Mouse (Mus musculus) brown adipose tissue, adult 24 weeks (tissue): ENCODE measurements at regions not wholly inside any gene's neighbourhood (a gene's known extent, or its start where the extent isn't known, plus 50 kb on each side); places are given as distances from the start of the nearest gene placed in this dataset.

ENCODE experiments used
- H3K27ac ChIP-seq: fragments of 200-500 bp; replicated peaks from 2 replicates; pipeline ENCODE4 v1.5.1; 2012; ENCODE audit warnings: low read depth, mild to moderate bottlenecking, low read length
- H3K4me1 ChIP-seq: fragments of 200-500 bp; 2 replicates; pipeline ENCODE4 v1.6.1; 2012; ENCODE audit warnings: low read length, mixed read lengths; ENCODE audit not compliant: control insufficient read depth, insufficient read depth, insufficient read length
- H3K4me3 ChIP-seq: fragments of 200-500 bp; 2 replicates; pipeline ENCODE4 v1.5.1; 2012; ENCODE audit warnings: low read depth, mild to moderate bottlenecking, low read length, moderate library complexity; ENCODE audit not compliant: insufficient read depth

GRCm38 (mm10) chr11:7337826-7338225 lies 124.1 kb upstream of the Igfbp3 start:
- Histone ChIP-seq H3K4me1 (no peaks in the 10 kb centered on the region), H3K27ac (no peak overlapping the region), H3K4me3 (no peak overlapping the region)

GRCm38 (mm10) chr11:7317409-7317970 lies 103.8 kb upstream of the Igfbp3 start:
- H3K4me1 ChIP-seq: no peaks in the 10 kb centered on the region
- no peak overlapping the region for H3K27ac ChIP-seq

GRCm38 (mm10) chr11:7296252-7296651 lies 82.5 kb upstream of the Igfbp3 start:
- Histone ChIP-seq H3K27ac (no peak overlapping the region), H3K4me1 (no peaks in the 10 kb centered on the region)

More at GRCm38 (mm10) chr11:7317409-7317970, 103.8 kb upstream of the Igfbp3 start:
- H3K4me3 ChIP-seq: no peak overlapping the region

GRCm38 (mm10) chr11:7289242-7289938 lies 75.7 kb upstream of the Igfbp3 start:
- no peak overlapping the region for H3K4me3 ChIP-seq
- no peaks in the 10 kb centered on the region for H3K4me1 ChIP-seq
- H3K27ac ChIP-seq: no peak overlapping the region

More at GRCm38 (mm10) chr11:7296252-7296651, 82.5 kb upstream of the Igfbp3 start:
- no peak overlapping the region for H3K4me3 ChIP-seq

- no peak overlapping the region for H3K4me3 ChIP-seq
- no peak overlapping the region for H3K27ac ChIP-seq
- H3K4me1 ChIP-seq: no peaks in the 10 kb centered on the region
Measured at GRCm38 (mm10) chr11:7284836-7285490, 71.2 kb upstream of the Igfbp3 start.

- Histone ChIP-seq H3K4me1 (no peaks in the 10 kb centered on the region), H3K27ac (no peak overlapping the region), H3K4me3 (no peak overlapping the region)
Measured at GRCm38 (mm10) chr11:7282981-7283380, 69.3 kb upstream of the Igfbp3 start.

- Histone ChIP-seq H3K4me3 (no peak overlapping the region), H3K27ac (no peak overlapping the region), H3K4me1 (no peaks in the 10 kb centered on the region)
Measured at GRCm38 (mm10) chr11:7282188-7282587, 68.5 kb upstream of the Igfbp3 start.

GRCm38 (mm10) chr11:7281656-7282055 lies 67.9 kb upstream of the Igfbp3 start:
- H3K4me3 ChIP-seq: no peak overlapping the region
- H3K4me1 ChIP-seq: no peaks in the 10 kb centered on the region
- no peak overlapping the region for H3K27ac ChIP-seq

- no peaks in the 10 kb centered on the region for H3K4me1 ChIP-seq
- H3K27ac ChIP-seq: no peak overlapping the region
- no peak overlapping the region for H3K4me3 ChIP-seq
Measured at GRCm38 (mm10) chr11:7279891-7280290, 66.2 kb upstream of the Igfbp3 start.

- Histone ChIP-seq H3K4me1 (no peaks in the 10 kb centered on the region), H3K27ac (no peak overlapping the region), H3K4me3 (no peak overlapping the region)
Measured at GRCm38 (mm10) chr11:7272543-7272942, 58.8 kb upstream of the Igfbp3 start.

GRCm38 (mm10) chr11:7270916-7271315 lies 57.2 kb upstream of the Igfbp3 start:
- no peak overlapping the region for H3K4me3 ChIP-seq
- H3K4me1 ChIP-seq: no peaks in the 10 kb centered on the region
- H3K27ac ChIP-seq: no peak overlapping the region

- H3K27ac ChIP-seq: no peak overlapping the region
- H3K4me3 ChIP-seq: no peak overlapping the region
- H3K4me1 ChIP-seq: no peaks in the 10 kb centered on the region
Measured at GRCm38 (mm10) chr11:7263971-7264370, 50.2 kb upstream of the Igfbp3 start.
